Mouse (Mus musculus): ENCODE measurements around the gene P3h4. TPM values are rescaled to one million over a fixed set of nuclear protein-coding genes. Genes with fewer than 3 reads are reported as not detected.

The P3h4 gene
- polyA plus RNA-seq, 1 experiment from 2014 or later, result 29.1 TPM

GRCm38 (mm10) chr11:100392958-100393357 is 21.7 kb downstream of the P3h4 start:
- DNase-seq (ENCODE audit: low read depth, low spot score), result no peak
- in situ Hi-C loops (cut with MboI; ENCODE audit: low pct_unique_long_range_greater_than_20kb), result no loop called here
- H3K27me3 ChIP-seq, result no peaks in the 10 kb centered on the region
- TF ChIP-seq CTCF (IDR thresholded peaks at IDR 0.05), result no peak
- CTCF ChIA-PET, result interaction anchor here (1.4 kb wide), 1 partner anchor 45 kb away, joined by 3 read pairs; no protein-coding TSS in a partner anchor
- POLR2A ChIA-PET, result no interaction called here
- no peak for ATAC-seq

GRCm38 (mm10) chr11:100391884-100392345 is 22.7 kb downstream of the P3h4 start:
- DNase-seq (ENCODE audit: low read depth, low spot score) (no peak), ATAC-seq (no peak)
- no peak for TF ChIP-seq CTCF (IDR thresholded peaks at IDR 0.05)
- POLR2A ChIA-PET, result no interaction called here
- in situ Hi-C loops (cut with MboI; ENCODE audit: low pct_unique_long_range_greater_than_20kb), result no loop called here
- CTCF ChIA-PET, result interaction anchor here (1.1 to 1.6 kb wide), 3 partner anchors 16 to 119 kb away, joined by 3 to 6 read pairs (median 3); no protein-coding TSS in a partner anchor
- no peaks in the 10 kb centered on the region for H3K27me3 ChIP-seq

- ChIA-PET CTCF (interaction anchor here (1.1 to 1.6 kb wide), 2 partner anchors 17 to 120 kb away, joined by 3 to 6 read pairs; no protein-coding TSS in a partner anchor), POLR2A (interaction anchor here (1.1 kb wide), 1 partner anchor 10 kb away, joined by 3 read pairs; no protein-coding TSS in a partner anchor)
- in situ Hi-C loops (cut with MboI; ENCODE audit: low pct_unique_long_range_greater_than_20kb), result no loop called here
- DNase-seq (ENCODE audit: low read depth, low spot score), result no peak
- no peak for TF ChIP-seq CTCF (IDR thresholded peaks at IDR 0.05)
- no peaks in the 10 kb centered on the region for H3K27me3 ChIP-seq
- ATAC-seq, result no peak
Observed at GRCm38 (mm10) chr11:100391081-100391883, 23.4 kb downstream of the P3h4 start.

- ATAC-seq, result no peak
Observed at GRCm38 (mm10) chr11:100389931-100390445, 24.6 kb downstream of the P3h4 start.

GRCm38 (mm10) chr11:100388588-100388987 is 26.0 kb downstream of the P3h4 start:
- ATAC-seq, result no peak
- no peak for TF ChIP-seq CTCF (IDR thresholded peaks at IDR 0.05)
- ChIA-PET POLR2A (no interaction called here), CTCF (no interaction called here)
- no peaks in the 10 kb centered on the region for H3K27me3 ChIP-seq
- no peak for DNase-seq (ENCODE audit: low read depth, low spot score)
- in situ Hi-C loops (cut with MboI; ENCODE audit: low pct_unique_long_range_greater_than_20kb), result no loop called here

More at GRCm38 (mm10) chr11:100389931-100390445, 24.6 kb downstream of the P3h4 start:
- in situ Hi-C loops (cut with MboI; ENCODE audit: low pct_unique_long_range_greater_than_20kb), result no loop called here
- no peaks in the 10 kb centered on the region for H3K27me3 ChIP-seq
- TF ChIP-seq CTCF (IDR thresholded peaks at IDR 0.05), result no peak
- DNase-seq (ENCODE audit: low read depth, low spot score), result no peak
- ChIA-PET CTCF (interaction anchor here (1.6 kb wide), 1 partner anchor 14 kb away, joined by 3 read pairs; no protein-coding TSS in a partner anchor), POLR2A (no interaction called here)

GRCm38 (mm10) chr11:100387589-100388375 is 26.9 kb downstream of the P3h4 start:
- ChIA-PET POLR2A (interaction anchor here (0.9 kb wide), 1 partner anchor 17 kb away, joined by 3 read pairs; no protein-coding TSS in a partner anchor), CTCF (no interaction called here)
- H3K27me3 ChIP-seq, result no peaks in the 10 kb centered on the region
- DNase-seq (ENCODE audit: low read depth, low spot score), result no peak
- in situ Hi-C loops (cut with MboI; ENCODE audit: low pct_unique_long_range_greater_than_20kb), result no loop called here
- no peak for ATAC-seq
- no peak for TF ChIP-seq CTCF (IDR thresholded peaks at IDR 0.05)

- CTCF ChIA-PET, result no interaction called here
- POLR2A ChIA-PET, result interaction anchor here (0.9 kb wide), 1 partner anchor 16 kb away, joined by 3 read pairs; no protein-coding TSS in a partner anchor
- no peaks in the 10 kb centered on the region for H3K27me3 ChIP-seq
- DNase-seq (ENCODE audit: low read depth, low spot score) (no peak), ATAC-seq (no peak)
- in situ Hi-C loops (cut with MboI; ENCODE audit: low pct_unique_long_range_greater_than_20kb), result no loop called here
- TF ChIP-seq CTCF (IDR thresholded peaks at IDR 0.05), result no peak
Observed at GRCm38 (mm10) chr11:100387111-100387510, 27.5 kb downstream of the P3h4 start.

GRCm38 (mm10) chr11:100386586-100386985 is 28.1 kb downstream of the P3h4 start:
- ChIA-PET CTCF (no interaction called here), POLR2A (no interaction called here)
- DNase-seq (ENCODE audit: low read depth, low spot score) (no peak), ATAC-seq (no peak)
- in situ Hi-C loops (cut with MboI; ENCODE audit: low pct_unique_long_range_greater_than_20kb), result no loop called here
- TF ChIP-seq CTCF (IDR thresholded peaks at IDR 0.05), result no peak
- H3K27me3 ChIP-seq, result no peaks in the 10 kb centered on the region

GRCm38 (mm10) chr11:100385016-100385415 is 29.6 kb downstream of the P3h4 start:
- CTCF ChIA-PET, result interaction anchor here (0.6 to 0.9 kb wide), 2 partner anchors 15 to 23 kb away, joined by 3 to 4 read pairs; no protein-coding TSS in a partner anchor
- in situ Hi-C loops (cut with MboI; ENCODE audit: low pct_unique_long_range_greater_than_20kb), result no loop called here
- no peaks in the 10 kb centered on the region for H3K27me3 ChIP-seq
- no peak for ATAC-seq
- POLR2A ChIA-PET, result no interaction called here
- TF ChIP-seq CTCF (IDR thresholded peaks at IDR 0.05), result no peak
- no peak for DNase-seq (ENCODE audit: low read depth, low spot score)

GRCm38 (mm10) chr11:100382682-100383081 is 32.0 kb downstream of the P3h4 start:
- DNase-seq (ENCODE audit: low read depth, low spot score) (no peak), ATAC-seq (no peak)
- ChIA-PET CTCF (no interaction called here), POLR2A (no interaction called here)
- TF ChIP-seq CTCF (IDR thresholded peaks at IDR 0.05), result no peak
- in situ Hi-C loops (cut with MboI; ENCODE audit: low pct_unique_long_range_greater_than_20kb), result no loop called here
- H3K27me3 ChIP-seq, result no peaks in the 10 kb centered on the region
